In genomic region chr5:106561499-106561822, GRCm38 (mm10) we compare ENCODE assay signal across 11 mouse cellular contexts. TPM values are rescaled to one million over a fixed set of nuclear protein-coding genes. Genes with fewer than 3 reads are reported as not detected.
DNase-seq lines count a peak whose midpoint lies in the region; ATAC-seq and TF ChIP-seq lines count a peak whose summit lies in the region.
"Had no signal": no experiment of that assay in that cellular context is flagged by ENCODE, and none has a peak within 500 bp of the region (broad histone marks: within the 10 kb centered on the region; RNA-seq: fewer than 3 reads in every experiment).

No protein-coding gene starts in this region.

- peak overlapping the region; percentile 46 for H3K4me2 ChIP-seq in forebrain, embryonic 15.5 days (replicated peaks)
- H3K4me2 ChIP-seq in liver, embryonic 12.5 days, result peak overlapping the region; percentile 48

- no peaks in the 10 kb centered on the region for H3K36me3 ChIP-seq in heart, embryonic 10.5 days
- H3K36me3 ChIP-seq in E14TG2a.4 (ENCODE audit: insufficient read depth, low read length), result no peaks in the 10 kb centered on the region
- H3K36me3 ChIP-seq in forebrain, embryonic 15.5 days, result no peaks in the 10 kb centered on the region
- H3K36me3 ChIP-seq in liver, embryonic 12.5 days, result no peaks in the 10 kb centered on the region

- H3K27ac ChIP-seq in heart, embryonic 10.5 days, result no peak overlapping the region
- no peak overlapping the region for H3K27ac ChIP-seq in forebrain, embryonic 15.5 days (replicated peaks)
- no peak overlapping the region for H3K27ac ChIP-seq in liver, embryonic 12.5 days

- no peaks in the 10 kb centered on the region for H3K9me3 ChIP-seq in heart, embryonic 10.5 days
- H3K9me3 ChIP-seq in E14TG2a.4 (ENCODE audit: low read length), result no peaks in the 10 kb centered on the region
- no peaks in the 10 kb centered on the region for H3K9me3 ChIP-seq in forebrain, embryonic 15.5 days
- no peaks in the 10 kb centered on the region for H3K9me3 ChIP-seq in liver, embryonic 12.5 days (replicated peaks)

- DNase-seq in heart, embryonic 10.5 days (ENCODE audit: low spot score), result no peak
- no peak for DNase-seq in heart, postnatal 14 days
- DNase-seq in MN1 (ENCODE audit: low spot score), result no peak
- no peak for DNase-seq in adrenal gland, postnatal 10 days
- no peak for DNase-seq in left cerebral cortex, postnatal 36 days (ENCODE audit: low spot score in 2 of 2)
- DNase-seq: adrenal gland, adult 2 months had no signal

- no peak for ATAC-seq in forebrain, embryonic 15.5 days (replicated peaks)
- no peak for ATAC-seq in liver, embryonic 12.5 days

- H3K9ac ChIP-seq in forebrain, embryonic 15.5 days (replicated peaks), result 0 out of 2 replicates have a peak overlapping the region, but pooled peaks have one; percentile 24
- no peak overlapping the region for H3K9ac ChIP-seq in liver, embryonic 12.5 days

- H3K4me3 ChIP-seq in heart, embryonic 10.5 days, result peak overlapping the region; percentile 57
- peak overlapping the region; percentile 69 for H3K4me3 ChIP-seq in E14TG2a.4 (replicated peaks; ENCODE audit: low read length)
- peak overlapping the region; percentile 24 for H3K4me3 ChIP-seq in forebrain, embryonic 15.5 days
- 0 out of 2 replicates have a peak overlapping the region, but pooled peaks have one; percentile 20 for H3K4me3 ChIP-seq in liver, embryonic 12.5 days

- H3K4me1 ChIP-seq in heart, embryonic 10.5 days, result peaks cover 10% of the 10 kb centered on the region
- peaks cover 11% of the 10 kb centered on the region; the same call in 1 of the 2 replicates for H3K4me1 ChIP-seq in E14TG2a.4 (replicated peaks; ENCODE audit: low read depth, low read length)
- peaks cover 42% of the 10 kb centered on the region for H3K4me1 ChIP-seq in forebrain, embryonic 15.5 days
- H3K4me1 ChIP-seq in liver, embryonic 12.5 days, result peaks cover 5% of the 10 kb centered on the region; the same call in 1 of the 2 replicates

- peaks cover 100% of the 10 kb centered on the region for H3K27me3 ChIP-seq in heart, embryonic 10.5 days (ENCODE audit: insufficient read depth, poor library complexity, severe bottlenecking)
- peaks cover 62% of the 10 kb centered on the region for H3K27me3 ChIP-seq in E14TG2a.4 (ENCODE audit: insufficient read depth, low read length)
- H3K27me3 ChIP-seq in forebrain, embryonic 15.5 days, result peaks cover 91% of the 10 kb centered on the region
- H3K27me3 ChIP-seq in liver, embryonic 12.5 days (replicated peaks), result peaks cover 99% of the 10 kb centered on the region

- intact Hi-C loops in heart, postnatal 14 days (cut with DNase I), result no loop called here
- intact Hi-C loops in left cerebral cortex, postnatal 36 days (cut with DNase I), result loop anchor here (5.0 kb wide), 1 partner anchor 89 kb away; no protein-coding TSS in a partner anchor

- 20% methylated on average over 8 of the region's 8 CpGs for WGBS in heart, embryonic 10.5 days
- 16% methylated on average over 8 of the region's 8 CpGs for WGBS in forebrain, embryonic 15.5 days
- WGBS in liver, embryonic 12.5 days (ENCODE audit: insufficient replicate concordance), result 17% methylated on average over 8 of the region's 8 CpGs

- no peak for TF ChIP-seq CTCF in E14TG2a.4 (conservative IDR thresholded peaks at IDR 0.05; ENCODE audit: low read length)

RNA-seq across cellular contexts. Expression of gene Gm17304, which starts 47.4 kb away (rescaled TPM):
- polyA plus RNA-seq in heart, embryonic 10.5 days (2016; fragmentation: Nextera tagmentation; extraction: Ambion mirVana), result not detected in 2 replicates
- total RNA-seq in heart, postnatal 14 days (2021), result not detected
- polyA plus RNA-seq in forebrain, embryonic 15.5 days (2015; fragmentation: Nextera tagmentation; extraction: Ambion mirVana), result not detected in 2 replicates
- polyA plus RNA-seq in liver, embryonic 12.5 days (2016; fragmentation: Nextera tagmentation; extraction: Ambion mirVana), result not detected in 2 replicates
- total RNA-seq in adrenal gland, postnatal 10 days (2021), result not detected
- total RNA-seq in left cerebral cortex, postnatal 36 days (2021), result not detected
- total RNA-seq: adrenal gland, adult 2 months; left cerebral cortex, adult 8-10 months had no signal
- polyA plus RNA-seq: adrenal gland, adult 2 months; C2C12 had no signal
